Mouse (Mus musculus) embryonic facial prominence, embryonic 14.5 days (tissue): ENCODE measurements at regions not wholly inside any gene's neighbourhood (a gene's known extent, or its start where the extent isn't known, plus 50 kb on each side); places are given as distances from the start of the nearest gene placed in this dataset.
A peak's percentile ranks its signal among the peaks of the same experiment; 100 is the strongest.
"Not testable (repeated sequence)": the region's sequence is repeated elsewhere in the genome, so short reads cannot be mapped to it uniquely, and the experiment has no call there.

ENCODE experiments used
- ATAC-seq: fragments of 200-750 bp; cut with Nextera tagmentation; 2 replicates; pipeline ENCODE4 v1.8.0; 2017; ENCODE audit warnings: low read depth, moderate number of reproducible peaks, moderate TSS enrichment
- DNase-seq: peaks from one replicate; pipeline ENCODE4 v3.0.0-alpha.2; 2015; ENCODE audit warnings: low spot score
- H3K27ac ChIP-seq: fragments of 300-500 bp; sonication (generic); replicated peaks from 2 replicates; pipeline ENCODE4 v1.5.1; 2014; ENCODE audit warnings: low read depth, mild to moderate bottlenecking, low read length, moderate library complexity
- H3K27me3 ChIP-seq: fragments of 300-500 bp; sonication (generic); replicated peaks from 2 replicates; pipeline ENCODE4 v1.6.1; 2014; ENCODE audit warnings: low read length; ENCODE audit not compliant: control insufficient read depth, insufficient read depth
- H3K36me3 ChIP-seq: fragments of 300-500 bp; sonication (generic); 2 replicates; pipeline ENCODE4 v1.6.1; 2014; ENCODE audit warnings: low read length, mixed read lengths; ENCODE audit not compliant: control insufficient read depth, insufficient read depth
- H3K4me1 ChIP-seq: fragments of 300-500 bp; sonication (generic); 2 replicates; pipeline ENCODE4 v1.6.1; 2014; ENCODE audit warnings: antibody characterized with exemption, low read length; ENCODE audit not compliant: control insufficient read depth, insufficient read depth
- H3K4me2 ChIP-seq: fragments of 300-500 bp; sonication (generic); 2 replicates; pipeline ENCODE4 v1.6.1; 2014; ENCODE audit warnings: low read depth, mild to moderate bottlenecking, low read length, moderate library complexity, mixed read lengths
- H3K4me3 ChIP-seq: fragments of 300-500 bp; sonication (generic); 2 replicates; pipeline ENCODE4 v1.5.1; 2014; ENCODE audit warnings: low read depth, mild to moderate bottlenecking, low read length
- H3K9ac ChIP-seq: fragments of 300-500 bp; sonication (generic); 2 replicates; pipeline ENCODE4 v1.6.1; 2014; ENCODE audit warnings: low read depth, mild to moderate bottlenecking, low read length, moderate library complexity, mixed read lengths
- H3K9me3 ChIP-seq: fragments of 300-500 bp; sonication (generic); 2 replicates; pipeline ENCODE4 v1.6.1; 2016; ENCODE audit warnings: low read length; ENCODE audit not compliant: control insufficient read depth
- WGBS: fragments of 180-500 bp; shearing (Covaris S2); extraction: QIAGEN DNeasy Blood & Tissue Kit; methylation state at CpG from one replicate; pipeline ENCODE4 v1.1.7; 2014; 5-methylcytosine and 5-hydroxymethylcytosine counted together

GRCm38 (mm10) chr12:29028171-29028570 is 276.6 kb downstream of the Eipr1 start:
- DNase-seq, result no peak
- no peak for ATAC-seq
- 66% methylated on average over 3 of the region's 3 CpGs for WGBS
- H3K36me3 ChIP-seq, result no peaks in the 10 kb centered on the region
- no peak overlapping the region for H3K9ac ChIP-seq
- no peaks in the 10 kb centered on the region for H3K27me3 ChIP-seq
- no peak overlapping the region for H3K4me2 ChIP-seq
- no peak overlapping the region for H3K27ac ChIP-seq
- H3K4me3 ChIP-seq, result no peak overlapping the region
- no peaks in the 10 kb centered on the region for H3K4me1 ChIP-seq
- no peaks in the 10 kb centered on the region for H3K9me3 ChIP-seq

DNA sequence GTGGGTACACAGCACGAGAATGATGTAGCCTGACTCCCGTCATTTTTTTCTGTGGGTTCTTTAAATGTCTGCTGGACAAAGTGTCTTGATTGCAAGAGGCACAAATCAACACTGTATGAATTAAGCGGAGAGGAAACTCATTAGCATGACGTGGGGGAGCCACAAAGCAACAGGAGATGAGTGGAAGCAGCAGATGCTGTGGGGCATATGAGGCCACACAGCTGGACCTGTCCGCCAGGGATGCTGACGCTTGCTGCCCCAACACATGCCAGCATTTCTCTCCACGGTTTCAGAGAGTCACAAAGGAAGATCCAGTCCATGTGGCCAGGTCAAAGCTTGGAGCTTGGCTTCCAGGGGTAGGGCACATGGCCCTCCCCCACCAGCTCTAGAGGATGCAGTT is 277.9 kb downstream of the Eipr1 start:
- H3K27me3 ChIP-seq, result no peaks in the 10 kb centered on the region
- no peak overlapping the region for H3K4me2 ChIP-seq
- H3K36me3 ChIP-seq, result no peaks in the 10 kb centered on the region
- DNase-seq (no peak), ATAC-seq (no peak)
- H3K4me1 ChIP-seq, result no peaks in the 10 kb centered on the region
- H3K9ac ChIP-seq, result no peak overlapping the region
- H3K4me3 ChIP-seq, result no peak overlapping the region
- no peaks in the 10 kb centered on the region for H3K9me3 ChIP-seq
- no peak overlapping the region for H3K27ac ChIP-seq
- WGBS, result 50% methylated on average over 7 of the region's 7 CpGs

GRCm38 (mm10) chr12:29046009-29046408 is 294.4 kb downstream of the Eipr1 start:
- Histone ChIP-seq H3K9me3 (no peaks in the 10 kb centered on the region), H3K9ac (no peak overlapping the region), H3K27ac (no peak overlapping the region), H3K4me3 (no peak overlapping the region), H3K36me3 (no peaks in the 10 kb centered on the region), H3K4me1 (peaks cover 5% of the 10 kb centered on the region), H3K27me3 (no peaks in the 10 kb centered on the region), H3K4me2 (no peak overlapping the region)
- WGBS, result 78% methylated on average over 8 of the region's 8 CpGs
- ATAC-seq, result no peak
- DNase-seq, result no peak

- WGBS, result 36% methylated on average over 2 of the region's 4 CpGs
- not testable (repeated sequence) for H3K27me3 ChIP-seq, ATAC-seq, H3K9me3 ChIP-seq, H3K36me3 ChIP-seq, H3K9ac ChIP-seq, DNase-seq, H3K4me3 ChIP-seq, H3K4me1 ChIP-seq
- Histone ChIP-seq H3K27ac (peak overlapping the region; percentile 50; the same call in 1 of the 2 replicates), H3K4me2 (peak overlapping the region; percentile 2; the same call in 1 of the 2 replicates)
These were observed 297.0 kb downstream of the Eipr1 start for GRCm38 (mm10) chr12:29048596-29048995.

- peaks cover 5% of the 10 kb centered on the region for H3K4me1 ChIP-seq
- H3K27me3 ChIP-seq, result no peaks in the 10 kb centered on the region
- H3K9me3 ChIP-seq, result no peaks in the 10 kb centered on the region
- 2% methylated on average over 8 of the region's 8 CpGs for WGBS
- no peak overlapping the region for H3K4me3 ChIP-seq
- peak overlapping the region; percentile 50; the same call in 1 of the 2 replicates for H3K27ac ChIP-seq
- H3K36me3 ChIP-seq, result no peaks in the 10 kb centered on the region
- no peak overlapping the region for H3K9ac ChIP-seq
- ATAC-seq (peak; percentile 93), DNase-seq (peak; percentile 92)
- peak overlapping the region; percentile 2; the same call in 1 of the 2 replicates for H3K4me2 ChIP-seq
These were observed 297.5 kb downstream of the Eipr1 start for GRCm38 (mm10) chr12:29049105-29049511.

DNA sequence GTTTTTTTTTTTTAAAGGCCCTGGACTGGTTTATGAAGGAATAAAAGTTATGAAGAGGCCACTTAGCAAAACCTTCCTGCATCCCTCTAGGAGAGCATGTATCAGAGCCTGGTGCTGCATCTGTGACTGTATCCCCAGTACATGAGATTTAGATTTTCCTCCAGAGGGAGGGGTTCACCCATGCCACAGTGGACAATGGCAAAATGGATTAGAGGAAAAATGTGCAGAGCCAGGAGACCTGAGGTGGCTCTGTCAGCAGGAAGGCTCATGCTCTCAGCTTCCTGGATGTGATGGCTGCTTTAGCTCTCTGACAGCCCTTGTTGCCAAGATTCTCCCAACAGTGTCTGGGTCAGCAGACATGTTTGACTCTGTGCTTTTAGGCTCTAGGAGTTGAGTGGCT is 298.2 kb downstream of the Eipr1 start:
- no peaks in the 10 kb centered on the region for H3K9me3 ChIP-seq
- DNase-seq (no peak), ATAC-seq (no peak)
- no peaks in the 10 kb centered on the region for H3K36me3 ChIP-seq
- no peak overlapping the region for H3K9ac ChIP-seq
- no peaks in the 10 kb centered on the region for H3K27me3 ChIP-seq
- H3K4me2 ChIP-seq, result no peak overlapping the region
- peaks cover 5% of the 10 kb centered on the region for H3K4me1 ChIP-seq
- 0 out of 2 replicates have a peak overlapping the region, but pooled peaks have one; percentile 50 for H3K27ac ChIP-seq
- no peak overlapping the region for H3K4me3 ChIP-seq

GRCm38 (mm10) chr12:29050516-29051251 is 299.1 kb downstream of the Eipr1 start:
- Histone ChIP-seq H3K4me1 (peaks cover 5% of the 10 kb centered on the region), H3K27me3 (no peaks in the 10 kb centered on the region), H3K27ac (no peak overlapping the region), H3K4me3 (no peak overlapping the region), H3K9me3 (no peaks in the 10 kb centered on the region), H3K9ac (no peak overlapping the region), H3K4me2 (no peak overlapping the region), H3K36me3 (no peaks in the 10 kb centered on the region)
- no peak for ATAC-seq
- DNase-seq, result no peak
- WGBS, result 60% methylated on average over 8 of the region's 8 CpGs

GRCm38 (mm10) chr12:29054367-29054766 is 302.8 kb downstream of the Eipr1 start:
- Histone ChIP-seq H3K27me3 (no peaks in the 10 kb centered on the region), H3K9ac (no peak overlapping the region), H3K27ac (no peak overlapping the region), H3K4me2 (no peak overlapping the region), H3K9me3 (no peaks in the 10 kb centered on the region), H3K4me3 (no peak overlapping the region), H3K4me1 (peaks cover 1% of the 10 kb centered on the region), H3K36me3 (no peaks in the 10 kb centered on the region)
- peak; percentile 71; the same call in 1 of the 2 replicates for ATAC-seq
- 47% methylated on average over 7 of the region's 7 CpGs for WGBS
- peak; percentile 47 for DNase-seq
